Mouse (Mus musculus): ENCODE results near the gene Bdkrb1.

The Bdkrb1 gene

GRCm38 (mm10) chr12:105602581-105603210 lies at the start of gene Bdkrb1:
Gene Bdkrb1, plus strand, starts transcription at chr12:105603085.
- no peak for DNase-seq (ENCODE audit: low spot score in 2 of 2)

- DNase-seq (ENCODE audit: low spot score in 2 of 2), result no peak
Observed at GRCm38 (mm10) chr12:105554151-105554772, 48.6 kb upstream of the Bdkrb1 start.

GRCm38 (mm10) chr12:105555172-105555571 lies 47.7 kb upstream of the Bdkrb1 start:
- no peak for DNase-seq (ENCODE audit: low spot score in 2 of 2)

- DNase-seq (ENCODE audit: low spot score in 2 of 2), result no peak
Observed at GRCm38 (mm10) chr12:105557250-105557925, 45.5 kb upstream of the Bdkrb1 start.

- DNase-seq (ENCODE audit: low spot score in 2 of 2), result no peak
Observed at GRCm38 (mm10) chr12:105561007-105561534, 41.8 kb upstream of the Bdkrb1 start.

GRCm38 (mm10) chr12:105562056-105562820 lies 40.6 kb upstream of the Bdkrb1 start:
- DNase-seq (ENCODE audit: low spot score in 2 of 2), result no peak

GRCm38 (mm10) chr12:105562936-105563680 lies 39.8 kb upstream of the Bdkrb1 start, which contains the start of gene Bdkrb2:
Gene Bdkrb2, plus strand, starts transcription at chr12:105563226.
- no peak for DNase-seq (ENCODE audit: low spot score in 2 of 2)

- no peak for DNase-seq (ENCODE audit: low spot score in 2 of 2)
Observed at GRCm38 (mm10) chr12:105563726-105564275, 39.1 kb upstream of the Bdkrb1 start.

- DNase-seq (ENCODE audit: low spot score in 2 of 2), result no peak
Observed at GRCm38 (mm10) chr12:105565221-105565620, 37.7 kb upstream of the Bdkrb1 start.

GRCm38 (mm10) chr12:105571867-105572266 lies 31.0 kb upstream of the Bdkrb1 start:
- no peak for DNase-seq (ENCODE audit: low spot score in 2 of 2)

- no peak for DNase-seq (ENCODE audit: low spot score in 2 of 2)
Observed at GRCm38 (mm10) chr12:105572622-105573021, 30.3 kb upstream of the Bdkrb1 start.

- no peak for DNase-seq (ENCODE audit: low spot score in 2 of 2)
Observed at GRCm38 (mm10) chr12:105574356-105574755, 28.5 kb upstream of the Bdkrb1 start.

- no peak for DNase-seq (ENCODE audit: low spot score in 2 of 2)
Observed at GRCm38 (mm10) chr12:105580490-105580889, 22.4 kb upstream of the Bdkrb1 start.

- no peak for DNase-seq (ENCODE audit: low spot score in 2 of 2)
Observed at GRCm38 (mm10) chr12:105582486-105582885, 20.4 kb upstream of the Bdkrb1 start.

GRCm38 (mm10) chr12:105583484-105583883 lies 19.4 kb upstream of the Bdkrb1 start:
- DNase-seq (ENCODE audit: low spot score in 2 of 2), result no peak

- peak in 1 of 2 experiments; percentile 46 for DNase-seq (ENCODE audit: low spot score in 2 of 2)
Observed at GRCm38 (mm10) chr12:105584851-105585250, 18.0 kb upstream of the Bdkrb1 start.

- DNase-seq (ENCODE audit: low spot score in 2 of 2), result no peak
Observed at GRCm38 (mm10) chr12:105587526-105587925, 15.4 kb upstream of the Bdkrb1 start.

- DNase-seq (ENCODE audit: low spot score in 2 of 2), result no peak
Observed at GRCm38 (mm10) chr12:105590786-105591185, 12.1 kb upstream of the Bdkrb1 start.

GRCm38 (mm10) chr12:105592361-105592761 lies 10.5 kb upstream of the Bdkrb1 start:
- DNase-seq (ENCODE audit: low spot score in 2 of 2), result no peak

GRCm38 (mm10) chr12:105593471-105593870 lies 9.4 kb upstream of the Bdkrb1 start:
- DNase-seq (ENCODE audit: low spot score in 2 of 2), result no peak

- no peak for DNase-seq (ENCODE audit: low spot score in 2 of 2)
Observed at GRCm38 (mm10) chr12:105597135-105597534, 5.8 kb upstream of the Bdkrb1 start.

Measured in thymus, postnatal 10 days (tissue).